Mouse (Mus musculus): ENCODE measurements around the gene Sec14l5. TPM values are rescaled to one million over a fixed set of nuclear protein-coding genes. Genes with fewer than 3 reads are reported as not detected.

Gene Sec14l5
- polyA plus RNA-seq, 1 experiment = 25.4 TPM

- no peaks in the 10 kb centered on the region for H3K27me3 ChIP-seq (ENCODE audit: control insufficient read depth, insufficient read depth, low read length)
- H3K4me3 ChIP-seq (replicated peaks; ENCODE audit: insufficient read depth, low read depth, low read length) = no peak overlapping the region
- H3K4me1 ChIP-seq (ENCODE audit: control insufficient read depth, insufficient read depth, low read length) = no peaks in the 10 kb centered on the region
- no peak for TF ChIP-seq CTCF (IDR thresholded peaks at IDR 0.05; ENCODE audit: borderline replicate concordance, insufficient read depth, low read depth, low read length)
- DNase-seq = no peak
- H3K27ac ChIP-seq (ENCODE audit: insufficient read depth, low read length) = no peak overlapping the region
- 53% methylated on average over 3 of the region's 3 CpGs for WGBS
Observed at GRCm38 (mm10) chr16:5155014-5155413, 8.1 kb downstream of the Sec14l5 start.

DNA sequence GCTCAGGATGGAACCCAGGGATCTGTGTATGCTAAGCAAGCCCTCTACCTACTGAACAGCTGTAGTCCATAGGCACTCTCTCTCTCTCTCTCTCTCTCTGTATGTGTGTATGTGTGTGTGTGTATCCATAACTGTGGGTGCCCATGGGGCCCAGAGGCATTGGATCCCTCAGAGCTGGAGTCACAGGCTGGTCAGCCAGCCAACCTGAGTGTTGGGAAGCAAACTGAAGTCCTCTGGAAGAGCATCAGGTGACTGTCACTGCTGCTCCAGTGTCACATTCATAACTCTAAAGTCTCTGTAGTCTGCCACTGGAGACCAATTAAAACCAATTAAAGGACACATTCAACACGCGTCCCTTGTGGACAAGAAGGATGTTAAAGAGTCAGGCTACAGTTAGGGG lies 9.6 kb downstream of the Sec14l5 start:
- H3K27ac ChIP-seq (ENCODE audit: insufficient read depth, low read length) = no peak overlapping the region
- TF ChIP-seq CTCF (IDR thresholded peaks at IDR 0.05; ENCODE audit: borderline replicate concordance, insufficient read depth, low read depth, low read length) = no peak
- no peak for TF ChIP-seq POLR2A (IDR thresholded peaks at IDR 0.05; ENCODE audit: borderline replicate concordance, insufficient read depth, low read length)
- H3K27me3 ChIP-seq (ENCODE audit: control insufficient read depth, insufficient read depth, low read length) = no peaks in the 10 kb centered on the region
- no peaks in the 10 kb centered on the region for H3K4me1 ChIP-seq (ENCODE audit: control insufficient read depth, insufficient read depth, low read length)
- no peak for DNase-seq
- H3K4me3 ChIP-seq (replicated peaks; ENCODE audit: insufficient read depth, low read depth, low read length) = no peak overlapping the region
- 77% methylated on average over 2 of the region's 2 CpGs for WGBS

- no peaks in the 10 kb centered on the region for H3K4me1 ChIP-seq (ENCODE audit: control insufficient read depth, insufficient read depth, low read length)
- H3K27me3 ChIP-seq (ENCODE audit: control insufficient read depth, insufficient read depth, low read length) = no peaks in the 10 kb centered on the region
- DNase-seq = no peak
- no peak for TF ChIP-seq CTCF (IDR thresholded peaks at IDR 0.05; ENCODE audit: borderline replicate concordance, insufficient read depth, low read depth, low read length)
- no peak for TF ChIP-seq POLR2A (IDR thresholded peaks at IDR 0.05; ENCODE audit: borderline replicate concordance, insufficient read depth, low read length)
- WGBS = 91% methylated on average over 3 of the region's 3 CpGs
- no peak overlapping the region for H3K27ac ChIP-seq (ENCODE audit: insufficient read depth, low read length)
- no peak overlapping the region for H3K4me3 ChIP-seq (replicated peaks; ENCODE audit: insufficient read depth, low read depth, low read length)
Observed at GRCm38 (mm10) chr16:5157113-5157512, 10.2 kb downstream of the Sec14l5 start.

DNA sequence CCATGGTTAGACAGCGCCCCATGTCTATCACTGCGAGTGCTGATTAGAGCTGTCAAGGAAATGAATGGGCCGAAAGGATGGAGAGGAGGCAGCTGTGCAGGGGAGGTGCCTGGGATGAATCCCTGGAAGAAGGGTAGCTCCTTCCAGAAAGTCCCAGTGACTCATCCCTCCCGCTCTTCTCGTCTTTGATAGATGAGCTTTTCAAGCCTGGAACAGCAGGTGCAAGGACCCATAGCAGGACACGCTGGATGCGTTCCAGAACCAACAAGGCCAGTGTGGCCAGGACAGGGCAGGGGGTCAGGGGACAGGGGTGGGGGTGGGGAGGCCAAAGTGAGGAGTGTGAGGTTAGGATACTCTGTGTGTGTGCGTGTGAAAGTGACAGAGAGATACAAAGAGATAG lies 12.3 kb downstream of the Sec14l5 start:
- 69% methylated on average over 8 of the region's 8 CpGs for WGBS
- no peak overlapping the region for H3K4me3 ChIP-seq (replicated peaks; ENCODE audit: insufficient read depth, low read depth, low read length)
- H3K27me3 ChIP-seq (ENCODE audit: control insufficient read depth, insufficient read depth, low read length) = no peaks in the 10 kb centered on the region
- no peaks in the 10 kb centered on the region for H3K4me1 ChIP-seq (ENCODE audit: control insufficient read depth, insufficient read depth, low read length)
- DNase-seq = no peak
- H3K27ac ChIP-seq (ENCODE audit: insufficient read depth, low read length) = no peak overlapping the region
- TF ChIP-seq POLR2A (IDR thresholded peaks at IDR 0.05; ENCODE audit: borderline replicate concordance, insufficient read depth, low read length) = no peak
- no peak for TF ChIP-seq CTCF (IDR thresholded peaks at IDR 0.05; ENCODE audit: borderline replicate concordance, insufficient read depth, low read depth, low read length)

DNA sequence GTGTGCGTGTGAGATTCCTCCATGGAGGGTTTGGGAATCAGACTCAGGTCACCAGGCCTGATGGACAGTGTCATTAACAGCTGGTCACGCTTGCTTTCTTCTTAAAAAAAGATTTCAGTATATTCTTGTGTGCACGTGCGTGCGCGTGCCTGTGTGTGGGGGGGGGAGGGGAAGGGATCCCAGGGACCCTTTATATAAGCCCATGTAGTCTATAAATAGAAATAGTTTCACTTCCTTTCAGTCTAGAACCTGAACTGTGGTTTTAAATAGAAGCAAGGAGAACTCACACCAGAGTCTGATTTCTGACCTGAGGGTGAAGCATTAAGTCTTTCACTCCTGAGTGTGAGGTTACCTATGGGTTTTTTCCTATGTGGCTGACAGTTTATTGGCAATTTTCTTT lies 17.4 kb downstream of the Sec14l5 start:
- H3K4me3 ChIP-seq (replicated peaks; ENCODE audit: insufficient read depth, low read depth, low read length) = no peak overlapping the region
- no peak for DNase-seq
- H3K27ac ChIP-seq (ENCODE audit: insufficient read depth, low read length) = no peak overlapping the region
- H3K4me1 ChIP-seq (ENCODE audit: control insufficient read depth, insufficient read depth, low read length) = peaks cover 5% of the 10 kb centered on the region; the same call in 1 of the 2 replicates
- WGBS = 66% methylated on average over 6 of the region's 6 CpGs
- no peak for TF ChIP-seq POLR2A (IDR thresholded peaks at IDR 0.05; ENCODE audit: borderline replicate concordance, insufficient read depth, low read length)
- TF ChIP-seq CTCF (IDR thresholded peaks at IDR 0.05; ENCODE audit: borderline replicate concordance, insufficient read depth, low read depth, low read length) = no peak
- H3K27me3 ChIP-seq (ENCODE audit: control insufficient read depth, insufficient read depth, low read length) = no peaks in the 10 kb centered on the region

DNA sequence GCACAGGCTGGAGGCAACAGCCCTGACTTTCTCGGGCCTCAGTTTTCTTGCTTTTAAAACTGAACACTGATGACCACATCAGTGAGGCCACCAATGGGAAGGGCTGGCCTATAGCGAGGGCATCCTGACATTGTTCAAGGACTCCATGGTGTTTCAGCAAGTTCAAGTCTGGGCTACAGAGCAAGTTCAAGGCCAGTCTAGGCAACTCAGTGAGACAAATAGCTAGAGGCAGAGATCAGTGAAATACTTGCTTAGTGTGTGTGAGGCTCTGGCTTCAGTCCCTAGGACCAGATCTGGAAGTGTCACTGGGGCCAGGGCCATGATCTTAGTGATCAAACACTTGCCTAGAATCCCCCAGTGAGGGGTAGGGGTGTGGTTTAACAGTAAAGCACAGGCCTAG lies 21.1 kb downstream of the Sec14l5 start:
- Histone ChIP-seq H3K27ac (ENCODE audit: insufficient read depth, low read length) (no peak overlapping the region), H3K27me3 (ENCODE audit: control insufficient read depth, insufficient read depth, low read length) (no peaks in the 10 kb centered on the region), H3K4me3 (replicated peaks; ENCODE audit: insufficient read depth, low read depth, low read length) (no peak overlapping the region), H3K4me1 (ENCODE audit: control insufficient read depth, insufficient read depth, low read length) (peaks cover 8% of the 10 kb centered on the region; the same call in 1 of the 2 replicates)
- TF ChIP-seq CTCF (IDR thresholded peaks at IDR 0.05; ENCODE audit: borderline replicate concordance, insufficient read depth, low read depth, low read length) (no peak), POLR2A (IDR thresholded peaks at IDR 0.05; ENCODE audit: borderline replicate concordance, insufficient read depth, low read length) (no peak)
- 91% methylated on average over 2 of the region's 2 CpGs for WGBS
- DNase-seq = no peak

GRCm38 (mm10) chr16:5168829-5169228 lies 21.9 kb downstream of the Sec14l5 start:
- DNase-seq = peak; percentile 40 to 46
- Histone ChIP-seq H3K27ac (ENCODE audit: insufficient read depth, low read length) (no peak overlapping the region), H3K4me1 (ENCODE audit: control insufficient read depth, insufficient read depth, low read length) (peaks cover 8% of the 10 kb centered on the region; the same call in 1 of the 2 replicates), H3K27me3 (ENCODE audit: control insufficient read depth, insufficient read depth, low read length) (no peaks in the 10 kb centered on the region), H3K4me3 (replicated peaks; ENCODE audit: insufficient read depth, low read depth, low read length) (no peak overlapping the region)
- 34% methylated on average over 5 of the region's 5 CpGs for WGBS
- TF ChIP-seq CTCF (IDR thresholded peaks at IDR 0.05; ENCODE audit: borderline replicate concordance, insufficient read depth, low read depth, low read length) (no peak), POLR2A (IDR thresholded peaks at IDR 0.05; ENCODE audit: borderline replicate concordance, insufficient read depth, low read length) (no peak)

DNA sequence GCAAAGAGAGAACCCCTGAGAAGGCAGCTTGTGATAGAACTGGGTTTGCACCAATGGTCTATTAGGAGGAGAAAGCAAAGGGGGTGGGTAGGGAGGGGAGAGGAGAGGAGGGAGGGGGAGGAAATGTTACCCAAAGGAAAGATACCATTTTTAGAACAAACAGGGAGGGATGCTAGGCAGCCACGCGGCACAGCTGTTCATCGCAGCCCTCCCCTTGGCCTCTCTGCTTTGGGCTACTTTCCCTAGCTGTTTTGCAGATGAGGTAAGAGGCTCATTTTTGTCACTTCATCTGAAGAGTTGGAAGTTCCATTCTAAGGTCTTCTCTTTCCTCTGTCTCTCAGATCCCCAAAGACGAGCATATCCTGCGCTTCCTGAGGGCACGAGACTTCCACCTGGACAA lies 25.7 kb downstream of the Sec14l5 start:
- 89% methylated on average over 6 of the region's 6 CpGs for WGBS
- no peak for DNase-seq
- Histone ChIP-seq H3K27ac (ENCODE audit: insufficient read depth, low read length) (no peak overlapping the region), H3K4me1 (ENCODE audit: control insufficient read depth, insufficient read depth, low read length) (peaks cover 8% of the 10 kb centered on the region; the same call in 1 of the 2 replicates), H3K4me3 (replicated peaks; ENCODE audit: insufficient read depth, low read depth, low read length) (no peak overlapping the region), H3K27me3 (ENCODE audit: control insufficient read depth, insufficient read depth, low read length) (no peaks in the 10 kb centered on the region)
- no peak for TF ChIP-seq POLR2A (IDR thresholded peaks at IDR 0.05; ENCODE audit: borderline replicate concordance, insufficient read depth, low read length)
- no peak for TF ChIP-seq CTCF (IDR thresholded peaks at IDR 0.05; ENCODE audit: borderline replicate concordance, insufficient read depth, low read depth, low read length)
